Mouse (Mus musculus) embryonic fibroblast, embryonic 13.5 days (primary cell): Measurements from ENCODE around the gene Capn2.

Source experiments
- CTCF ChIP-seq: IDR thresholded peaks from 2 replicates; pipeline ENCODE4 v1.5.1; 2011; ENCODE audit warnings: mild to moderate bottlenecking, control low read depth, low read length, moderate library complexity, borderline replicate concordance; ENCODE audit not compliant: insufficient read depth
- POLR2A ChIP-seq: IDR thresholded peaks from 2 replicates; pipeline ENCODE4 v1.6.1; 2011; ENCODE audit warnings: low read depth, mild to moderate bottlenecking, control low read depth, low read length, moderate library complexity

DNA sequence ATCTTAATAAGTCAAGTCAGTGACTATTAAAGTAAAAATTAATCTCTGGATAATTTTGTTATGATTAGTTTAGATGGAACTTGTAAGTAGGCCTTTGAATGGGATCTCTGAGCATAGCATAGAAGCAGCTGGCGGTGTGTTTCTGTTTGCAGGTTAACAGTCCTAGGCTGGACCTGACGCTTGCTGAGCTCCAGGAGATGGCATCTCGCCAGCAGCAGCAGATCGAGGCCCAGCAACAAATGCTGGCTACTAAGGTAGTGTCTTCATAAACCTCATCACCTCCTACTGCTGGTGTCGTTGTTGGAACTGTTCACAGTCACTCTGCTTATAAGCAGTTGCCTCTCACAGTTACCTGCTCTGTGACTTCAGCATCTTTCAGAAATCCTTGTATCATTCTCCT, 80.7 kb downstream of the Capn2 start:
- TF ChIP-seq POLR2A, result no peak
- TF ChIP-seq CTCF, result no peak
